Mouse (Mus musculus) G1E-ER4 (cell line): ENCODE results near the gene Nf2. TPM values are rescaled to one million over a fixed set of nuclear protein-coding genes. Genes with fewer than 3 reads are reported as not detected.

Source experiments
- GATA1 ChIP-seq: IDR thresholded peaks from one replicate; pipeline ENCODE4 v1.8.0; 2012; ENCODE audit warnings: low read length, inconsistent platforms
- polyA plus RNA-seq: library from polyadenylated mRNA; stranded (reverse); fragments of >175 nt; gene quantifications from 2 replicates; pipeline ENCODE4 v1.2.3, GENCODE M21; 2012

Gene Nf2
- polyA plus RNA-seq, 1 experiment = 79.6 TPM

- TF ChIP-seq GATA1 = no peak
Measured at GRCm38 (mm10) chr11:4745969-4746368, 103.4 kb downstream of the Nf2 start.

DNA sequence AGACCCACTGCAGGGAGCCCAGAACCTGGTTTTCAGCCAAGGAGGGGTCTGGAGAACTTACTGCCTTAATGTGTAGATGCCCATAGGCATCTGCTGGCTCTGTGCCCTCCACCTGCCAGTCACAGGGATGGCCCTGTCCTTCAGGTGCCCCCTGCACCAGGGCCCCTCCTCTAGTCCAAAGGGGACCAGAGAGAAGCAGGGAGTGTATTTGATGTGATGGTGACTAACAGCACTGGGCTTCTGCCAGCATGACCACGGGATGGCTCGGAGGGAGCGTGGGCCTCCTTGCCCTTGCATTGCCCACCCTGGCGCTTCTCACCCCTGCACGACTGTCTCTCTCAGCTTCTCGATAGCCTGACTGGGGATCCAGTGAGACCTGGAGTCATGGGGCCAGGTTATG lies 104.6 kb downstream of the Nf2 start:
- TF ChIP-seq GATA1 = no peak

DNA sequence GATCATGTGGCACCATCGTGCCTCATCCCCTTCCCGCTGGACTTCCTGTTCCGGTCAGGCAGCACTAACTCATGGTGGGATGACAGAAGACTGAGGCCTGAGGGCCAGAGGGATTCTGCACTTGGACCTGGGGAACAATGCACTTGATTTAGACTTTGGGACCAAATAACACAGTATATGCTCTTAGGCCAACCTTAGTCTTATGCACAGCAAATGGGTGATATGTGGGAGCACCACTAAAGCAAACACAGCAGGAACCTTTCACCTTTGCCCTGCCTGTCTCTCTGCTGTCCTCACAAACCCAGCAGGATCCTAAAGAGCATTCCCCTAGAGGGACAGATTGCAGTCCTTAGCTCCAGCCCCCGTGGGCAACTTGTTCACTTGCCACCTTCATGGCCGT lies 108.6 kb downstream of the Nf2 start:
- no peak for TF ChIP-seq GATA1

GRCm38 (mm10) chr11:4738719-4739118 lies 110.6 kb downstream of the Nf2 start:
- no peak for TF ChIP-seq GATA1

DNA sequence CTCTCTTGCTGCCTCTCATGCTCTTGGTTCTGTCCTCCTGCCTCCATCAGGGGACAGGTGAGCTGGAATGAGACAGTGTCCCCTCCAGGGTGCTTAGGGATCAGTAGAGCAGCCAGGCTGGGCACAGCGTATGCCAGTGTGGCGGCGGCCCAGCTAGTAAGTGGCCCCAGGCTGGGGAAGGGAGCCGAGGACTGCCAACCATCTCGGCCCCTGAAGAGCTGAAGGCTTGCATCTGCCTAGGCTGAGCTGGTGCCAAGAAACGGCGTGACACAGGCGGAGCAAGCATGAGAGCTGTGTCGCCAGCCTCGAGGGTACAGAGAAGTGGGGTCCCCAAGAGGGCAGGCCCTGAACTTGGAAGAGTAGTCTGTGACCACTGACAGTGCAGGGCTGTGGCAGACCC lies 111.7 kb downstream of the Nf2 start:
- TF ChIP-seq GATA1 = no peak

- no peak for TF ChIP-seq GATA1
Measured at GRCm38 (mm10) chr11:4736355-4736754, 113.0 kb downstream of the Nf2 start.

DNA sequence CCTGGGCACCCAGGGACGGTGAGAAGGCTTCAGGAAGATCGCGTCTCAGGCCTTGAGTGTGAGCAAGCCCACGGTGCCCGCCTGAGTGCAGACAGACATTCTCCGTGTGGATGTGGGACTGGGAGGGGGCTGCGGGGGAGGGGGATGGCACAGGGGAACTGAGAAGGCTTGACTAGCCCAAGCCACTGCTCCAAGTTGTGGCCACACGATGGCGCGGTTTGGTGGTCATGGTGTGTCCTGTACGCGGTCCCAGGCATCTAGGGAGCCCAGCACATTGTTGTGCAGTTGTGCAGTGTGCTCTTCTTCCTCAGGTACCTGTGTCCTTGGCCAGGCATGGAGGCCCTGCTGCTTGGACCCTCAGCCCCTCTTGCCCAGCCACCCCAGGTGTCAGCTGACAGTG lies 115.2 kb downstream of the Nf2 start:
- TF ChIP-seq GATA1 = no peak

DNA sequence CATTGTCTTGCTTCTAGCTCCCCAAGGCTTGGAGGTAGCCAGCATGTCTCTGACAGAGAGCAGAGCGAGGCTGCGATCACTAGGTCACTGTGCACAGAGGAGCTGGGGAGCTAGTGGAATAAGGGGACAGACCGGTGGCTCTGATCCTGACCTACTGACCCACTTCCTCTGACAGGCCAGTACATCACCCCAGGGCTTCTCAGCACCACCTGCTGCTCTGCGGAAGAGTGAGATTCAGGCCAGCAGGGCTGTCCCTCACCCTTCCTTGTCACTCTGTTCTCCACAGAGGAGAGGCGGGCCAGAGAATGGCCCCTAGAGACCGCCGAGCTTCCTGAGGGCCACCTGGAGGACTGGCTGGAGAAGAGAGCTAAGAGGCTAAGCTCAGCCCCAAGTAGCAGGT lies 117.6 kb downstream of the Nf2 start:
- TF ChIP-seq GATA1 = no peak

DNA sequence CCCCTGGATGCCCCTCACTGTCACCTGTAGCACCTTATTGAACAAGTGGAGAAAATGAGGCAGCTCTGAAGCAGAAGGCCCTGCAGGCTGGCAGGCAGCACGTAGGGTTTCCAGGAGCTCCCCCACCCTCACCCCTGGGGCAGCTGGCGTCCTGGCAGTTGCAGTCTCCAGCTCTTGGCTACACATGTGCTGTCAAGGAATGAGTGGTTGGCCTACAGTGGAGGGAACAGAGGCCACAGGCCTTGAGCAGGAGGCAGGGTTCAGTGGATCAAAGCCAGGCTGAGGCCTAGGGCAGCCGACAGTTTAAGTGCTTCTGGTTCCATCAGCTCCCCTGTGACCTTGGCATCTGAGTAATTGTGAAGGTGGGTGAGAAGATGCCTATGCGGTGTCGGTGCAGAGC lies 118.4 kb downstream of the Nf2 start:
- TF ChIP-seq GATA1 = no peak

DNA sequence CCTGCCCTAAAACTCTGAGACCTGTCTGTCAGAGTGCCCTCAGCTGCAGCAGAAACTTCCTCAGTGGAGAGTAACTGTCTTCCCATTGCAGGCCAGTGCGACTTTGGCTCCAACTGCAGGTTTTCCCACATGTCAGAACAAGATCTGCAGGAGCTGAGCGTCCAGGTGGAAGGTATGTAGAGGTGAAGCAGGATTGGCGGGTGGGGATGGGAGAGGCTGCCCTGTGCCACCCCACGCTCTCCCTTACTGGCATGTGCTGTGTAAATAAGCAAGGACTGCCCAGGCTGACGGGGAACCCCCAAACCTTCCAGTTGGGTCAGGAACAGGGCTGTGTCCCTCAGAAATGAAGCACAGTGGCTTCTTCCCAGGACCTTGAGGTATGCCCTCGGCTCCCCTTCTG lies 119.2 kb downstream of the Nf2 start:
- no peak for TF ChIP-seq GATA1

GRCm38 (mm10) chr11:4729603-4730002 lies 119.7 kb downstream of the Nf2 start:
- no peak for TF ChIP-seq GATA1

DNA sequence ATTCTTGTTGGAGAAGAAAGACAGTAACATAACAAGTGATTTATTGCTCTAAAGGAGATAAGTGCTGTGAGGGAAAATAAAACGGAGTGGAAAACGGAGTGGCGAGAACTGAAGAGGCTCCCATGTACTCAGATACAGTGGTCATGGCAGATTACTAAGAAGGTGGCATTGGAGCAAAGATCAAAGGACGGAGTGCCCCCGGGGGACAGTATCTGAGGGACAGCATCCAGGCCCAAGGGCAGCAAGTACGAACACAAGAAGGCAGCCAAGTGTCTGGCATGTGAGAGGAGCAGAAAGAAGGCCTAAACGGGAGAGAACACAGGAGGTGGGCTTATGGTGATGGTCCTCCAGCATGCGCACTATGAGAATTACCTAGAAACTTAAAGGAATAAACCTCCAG lies 127.6 kb downstream of the Nf2 start:
- TF ChIP-seq GATA1 = no peak

GRCm38 (mm10) chr11:4720900-4721580 lies 128.3 kb downstream of the Nf2 start:
- TF ChIP-seq GATA1 = no peak

- no peak for TF ChIP-seq GATA1
Measured at GRCm38 (mm10) chr11:4720393-4720792, 128.9 kb downstream of the Nf2 start.

GRCm38 (mm10) chr11:4719961-4720360 lies 129.4 kb downstream of the Nf2 start:
- no peak for TF ChIP-seq GATA1

- TF ChIP-seq GATA1 = no peak
Measured at GRCm38 (mm10) chr11:4718548-4718947, 130.8 kb downstream of the Nf2 start.

DNA sequence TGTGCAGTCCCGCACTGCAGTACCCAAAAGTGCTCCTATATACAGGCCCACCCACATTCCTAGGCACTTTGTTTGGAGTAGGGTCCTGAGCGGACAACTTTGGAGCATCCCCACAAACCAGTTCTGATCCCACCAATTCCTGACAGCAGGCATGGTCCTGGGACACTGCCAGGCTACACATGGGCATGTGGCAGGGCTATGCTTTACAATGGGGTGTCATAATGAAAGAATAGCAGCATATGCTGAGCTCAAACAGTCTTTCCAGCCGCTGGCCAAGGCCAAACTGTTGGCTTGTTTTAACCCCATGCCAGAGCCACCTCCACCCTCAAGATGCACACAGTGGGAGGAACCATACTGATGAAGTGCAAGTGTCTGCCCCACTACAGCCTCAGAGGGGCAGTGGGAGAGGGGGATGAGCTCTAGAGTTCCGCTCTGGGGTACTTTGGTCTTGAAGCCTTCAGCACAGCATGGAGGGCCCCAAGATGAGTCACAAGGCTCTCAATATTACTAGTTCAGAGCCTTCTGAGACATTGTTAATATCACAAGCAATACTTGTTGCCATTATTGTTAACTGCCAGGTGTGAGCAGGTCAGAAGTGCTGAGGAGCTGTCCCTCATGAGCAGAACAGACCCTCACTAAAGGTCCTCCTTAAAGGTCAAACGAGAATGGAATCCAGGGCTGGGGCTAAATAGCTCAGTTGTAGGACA lies 132.7 kb downstream of the Nf2 start:
- TF ChIP-seq GATA1 = no peak

Other genes starting within 250 kb of the Nf2 start
- gene Gm11032, start 229.5 kb downstream of the Nf2 start, polyA plus RNA-seq = not detected in 2 replicates
- gene Ascc2, start 211.8 kb downstream of the Nf2 start, polyA plus RNA-seq = 55.8 and 57.4 TPM in 2 replicates
- gene Uqcr10, start 145.2 kb downstream of the Nf2 start, polyA plus RNA-seq = 39.5 and 62.7 TPM in 2 replicates
- 83.6 and 121 TPM in 2 replicates for gene Zmat5, start 144.9 kb downstream of the Nf2 start, polyA plus RNA-seq
- gene Cabp7, start 102.8 kb downstream of the Nf2 start, polyA plus RNA-seq = 0.03 and 0.08 TPM in 2 replicates
- 16.4 and 18.0 TPM in 2 replicates for gene Nipsnap1, start 24.4 kb upstream of the Nf2 start, polyA plus RNA-seq
- gene Thoc5, start 45.8 kb upstream of the Nf2 start, polyA plus RNA-seq = 4.3 and 9.9 TPM in 2 replicates
- gene Nefh, start 98.5 kb upstream of the Nf2 start, polyA plus RNA-seq = 66.7 and 95.2 TPM in 2 replicates
- 69.3 and 86.0 TPM in 2 replicates for gene Ap1b1, start 137.3 kb upstream of the Nf2 start, polyA plus RNA-seq
- 0.06 TPM in 2 replicates for gene Rasl10a, start 208.6 kb upstream of the Nf2 start, polyA plus RNA-seq
- gene Gas2l1, start 215.8 kb upstream of the Nf2 start, polyA plus RNA-seq = 209 and 286 TPM in 2 replicates
- 38.4 and 49.6 TPM in 2 replicates for gene Rhbdd3, start 249.4 kb upstream of the Nf2 start, polyA plus RNA-seq
- gene Ewsr1, start 249.7 kb upstream of the Nf2 start, polyA plus RNA-seq = 924 and 1,277 TPM in 2 replicates